Mouse (Mus musculus) left cerebral cortex, postnatal 36 days (tissue): ENCODE results near the gene Dera. TPM values are rescaled to one million over a fixed set of nuclear protein-coding genes. Genes with fewer than 3 reads are reported as not detected.

Experiments
- DNase-seq, 2 experiments: peaks; one replicate each; pipeline ENCODE4 v3.0.0; 2021 to 2022; ENCODE audit warnings: low spot score in 2 of 2, mixed read lengths in 1 of 2
- intact Hi-C: fragments of 180-260 bp; cut with DNase I; formaldehyde crosslinking; loops from one replicate; pipeline ENCODE4 v1.15.1; 2025
- total RNA-seq, 2 experiments: library from RNA; stranded (reverse); gene quantifications; 2 replicates each; pipeline ENCODE4 v1.2.3; 2021

Dera gene
- total RNA-seq, 2 experiments from 2014 or later = 3.6 to 4.4 TPM

DNA sequence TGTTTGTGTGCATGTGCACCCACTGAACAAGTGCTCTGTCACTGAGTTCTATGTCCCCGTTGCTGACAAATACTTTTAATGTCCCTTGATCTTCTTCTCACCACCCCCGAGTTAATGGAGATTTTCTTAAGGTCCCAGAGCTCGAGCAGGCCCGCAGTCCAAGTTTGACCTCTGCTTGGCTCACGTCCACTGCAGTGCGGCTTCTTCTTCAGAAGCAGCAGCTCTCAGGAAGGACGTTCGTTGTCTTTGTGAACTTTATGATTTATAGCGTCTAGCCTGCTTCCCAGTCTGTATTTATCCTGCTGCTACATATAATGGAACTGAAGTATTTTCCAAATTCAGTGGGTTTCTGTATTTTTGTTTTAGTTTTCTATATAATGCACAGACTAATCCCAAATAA, 44.9 kb downstream of the Dera start:
- no peak for DNase-seq
- intact Hi-C loops = no loop called here

DNA sequence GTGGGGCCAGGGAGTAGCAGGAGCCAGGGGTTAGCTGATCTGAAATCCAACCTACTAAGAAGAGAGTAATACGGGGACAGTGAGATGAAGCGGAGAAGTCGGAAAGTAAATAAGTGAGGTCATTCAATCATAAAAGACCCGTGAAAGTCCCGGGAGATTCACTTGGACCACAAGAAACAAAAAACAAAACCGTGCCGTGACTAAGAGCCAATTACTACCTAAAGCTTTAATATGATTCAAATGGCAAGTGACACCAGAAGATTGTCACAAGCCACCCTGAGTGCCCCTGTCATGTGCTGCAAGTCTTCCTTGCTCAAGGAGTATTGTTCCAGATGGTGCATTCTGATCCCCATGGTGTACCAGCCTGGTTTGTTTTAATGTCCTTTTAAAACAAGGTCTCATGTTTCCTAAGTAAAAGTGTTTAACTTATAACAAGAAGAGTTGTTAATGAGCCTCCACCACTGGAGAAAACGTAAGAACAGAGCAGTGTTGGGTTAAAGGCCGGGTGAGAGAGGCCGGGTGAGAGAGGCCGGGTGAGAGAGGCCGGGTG, 49.2 kb downstream of the Dera start:
- DNase-seq = no peak
- intact Hi-C loops = loop anchor here (10.0 kb wide), 1 partner anchor 141 kb away; no protein-coding TSS in a partner anchor

DNA sequence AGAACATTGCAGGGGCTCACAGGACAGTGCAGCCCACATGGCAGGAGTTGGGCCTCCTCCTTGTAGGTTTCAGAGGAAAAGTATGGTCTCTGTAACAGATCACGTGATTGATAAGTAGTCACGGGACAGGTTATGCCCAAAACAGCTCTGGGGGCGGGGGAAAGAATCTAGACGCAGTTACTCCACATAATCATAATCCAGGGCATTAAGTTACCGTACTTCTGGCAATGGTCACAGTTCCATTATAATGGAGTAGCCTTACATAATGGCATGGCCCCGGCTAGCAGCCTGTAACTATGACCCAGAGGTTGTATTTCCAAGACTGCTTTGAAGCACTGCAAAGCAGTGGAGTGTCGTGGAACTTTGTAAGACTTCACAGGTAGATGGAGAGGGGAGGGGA, 49.8 kb downstream of the Dera start:
- intact Hi-C loops = loop anchor here (10.0 kb wide), 1 partner anchor 141 kb away; no protein-coding TSS in a partner anchor
- DNase-seq = no peak

DNA sequence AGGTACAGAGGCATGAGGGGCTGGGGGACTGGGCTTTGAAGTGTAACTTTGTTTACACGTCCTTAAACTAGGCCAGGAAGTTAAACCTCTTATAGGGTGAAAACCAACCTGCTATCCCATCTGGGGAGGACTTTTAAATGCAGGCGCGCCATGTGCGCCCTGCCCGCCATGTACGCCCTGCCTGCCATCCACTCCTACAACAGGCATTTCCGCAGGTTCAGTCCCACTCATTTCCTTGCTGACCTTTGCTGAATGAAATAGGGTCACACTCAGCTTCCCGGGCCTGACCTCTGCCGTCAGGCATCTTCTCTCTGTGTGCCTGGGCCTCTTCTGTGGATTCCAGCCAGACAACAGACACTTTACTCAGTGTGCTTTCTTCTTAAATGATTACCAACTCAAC, 50.3 kb downstream of the Dera start:
- intact Hi-C loops = loop anchor here (10.0 kb wide), 1 partner anchor 140 kb away; no protein-coding TSS in a partner anchor
- no peak for DNase-seq

DNA sequence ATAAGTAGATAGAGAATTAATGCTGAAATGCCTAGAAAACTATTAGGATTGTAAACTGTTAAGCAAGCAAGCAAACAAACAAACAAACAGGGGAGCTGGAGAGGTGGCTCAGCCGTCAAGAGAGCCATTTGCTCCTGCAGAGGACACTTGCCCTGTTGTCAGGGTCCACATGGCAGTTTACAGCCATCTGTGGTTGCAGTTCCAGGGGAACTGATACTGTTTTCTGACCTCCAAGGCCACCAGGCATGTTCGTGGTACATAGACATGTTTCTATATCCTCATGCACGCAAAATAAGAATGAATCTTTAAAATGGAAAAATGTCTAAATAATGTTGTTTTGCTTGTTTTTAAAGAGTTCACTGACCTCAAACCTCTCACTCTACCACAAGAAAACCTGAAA, 52.0 kb downstream of the Dera start:
- no peak for DNase-seq
- intact Hi-C loops = loop anchor here (10.0 kb wide), 1 partner anchor 138 kb away; no protein-coding TSS in a partner anchor

DNA sequence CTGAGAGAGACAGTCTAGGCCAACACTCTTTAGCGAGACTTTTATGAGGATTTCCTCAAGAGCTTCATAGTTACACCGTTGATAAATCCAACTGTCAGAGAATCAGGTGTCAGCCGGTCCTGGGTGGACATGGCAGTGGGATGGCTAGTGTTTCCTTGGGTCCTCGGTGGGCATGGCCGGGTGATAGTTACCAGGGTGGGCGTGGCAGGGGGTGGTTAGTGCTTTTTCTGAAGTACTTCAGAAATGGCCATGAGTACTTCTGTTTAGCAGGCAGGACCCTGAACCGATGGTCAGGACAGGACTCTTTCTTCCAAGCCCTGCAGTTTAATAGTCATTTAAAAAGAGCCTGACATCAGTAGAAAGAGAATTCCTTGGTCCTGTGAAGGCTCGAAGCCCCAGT, 52.5 kb downstream of the Dera start:
- no peak for DNase-seq
- intact Hi-C loops = loop anchor here (10.0 kb wide), 1 partner anchor 138 kb away; no protein-coding TSS in a partner anchor

DNA sequence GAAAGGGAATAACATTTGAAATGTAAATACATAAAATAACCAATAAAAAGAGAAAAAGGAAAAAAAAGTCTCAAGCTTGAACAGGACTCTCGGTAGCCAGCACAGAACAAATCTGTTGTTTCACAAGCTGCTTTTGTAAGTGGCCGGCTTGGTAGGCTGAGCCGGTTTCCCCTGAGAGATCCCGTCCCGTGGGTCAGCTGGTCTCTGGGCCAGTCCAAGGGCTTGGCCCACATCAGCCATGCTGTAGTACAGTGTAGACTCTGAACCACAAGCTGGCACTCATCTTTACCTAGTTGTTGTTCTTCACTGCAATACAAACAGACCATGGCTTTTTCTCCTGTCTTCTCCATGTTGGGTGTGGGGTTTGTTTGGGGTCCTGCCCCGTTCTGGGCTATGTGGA, 53.0 kb downstream of the Dera start:
- no peak for DNase-seq
- intact Hi-C loops = loop anchor here (10.0 kb wide), 1 partner anchor 138 kb away; no protein-coding TSS in a partner anchor

DNA sequence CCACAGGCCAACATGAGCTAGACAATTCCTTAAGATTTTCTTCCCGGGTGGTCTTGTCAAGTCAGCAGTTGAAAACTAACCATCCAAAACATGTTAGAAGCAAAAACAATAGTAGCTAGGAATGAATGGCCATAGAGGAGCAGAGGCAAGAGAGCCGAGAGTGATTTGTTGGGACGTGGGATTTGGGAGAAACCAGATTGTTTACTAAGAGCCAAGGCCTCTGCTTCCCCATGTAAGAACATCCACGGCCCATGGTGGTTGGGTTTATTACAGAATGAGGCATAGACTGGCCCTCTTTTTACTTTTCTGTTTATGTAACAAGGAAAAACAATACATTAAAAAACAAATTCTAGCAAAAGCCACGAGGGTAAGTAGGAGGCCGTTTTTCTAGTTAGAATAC, 54.4 kb downstream of the Dera start:
- no peak for DNase-seq
- intact Hi-C loops = loop anchor here (10.0 kb wide), 1 partner anchor 136 kb away; no protein-coding TSS in a partner anchor

DNA sequence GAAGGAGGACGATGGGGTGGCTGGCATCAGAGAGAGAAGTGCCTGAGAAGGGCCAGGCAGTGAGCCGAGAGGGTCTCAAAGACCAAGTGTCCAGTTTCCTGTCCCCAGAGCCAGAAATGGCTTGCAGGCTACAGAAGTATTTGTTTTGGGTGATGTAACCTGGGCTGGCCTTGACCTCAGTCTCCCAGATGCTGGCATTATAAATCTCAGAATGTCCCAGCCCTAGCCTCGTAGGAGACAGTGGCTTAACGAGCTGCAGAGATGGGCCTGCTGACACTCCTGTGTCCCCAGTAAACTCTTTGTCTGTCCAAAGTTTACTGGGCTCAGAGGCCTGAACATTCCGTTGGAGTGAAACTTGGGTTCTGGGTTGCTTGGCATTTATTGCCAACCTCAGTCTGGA, 55.8 kb downstream of the Dera start:
- DNase-seq = no peak
- intact Hi-C loops = no loop called here

DNA sequence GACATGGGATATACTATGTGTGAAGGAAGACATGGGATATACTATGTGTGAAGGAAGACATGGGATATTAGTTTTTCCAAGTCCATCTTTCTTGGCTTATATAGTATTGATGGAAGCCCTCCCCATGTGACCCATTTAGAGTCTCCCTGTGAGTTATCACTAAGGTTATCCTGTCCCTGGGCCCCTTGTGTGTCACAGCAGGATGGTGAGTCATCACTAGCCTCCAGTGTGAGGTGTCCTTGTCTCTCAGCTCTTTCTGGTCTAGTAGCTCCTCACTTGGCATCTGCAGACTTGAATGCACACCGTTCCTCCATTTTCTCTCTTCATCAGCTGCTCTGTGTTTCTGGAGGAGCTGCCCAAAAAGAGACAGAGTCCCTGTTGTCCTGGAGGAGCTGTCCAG, 59.7 kb downstream of the Dera start:
- intact Hi-C loops = no loop called here
- no peak for DNase-seq

DNA sequence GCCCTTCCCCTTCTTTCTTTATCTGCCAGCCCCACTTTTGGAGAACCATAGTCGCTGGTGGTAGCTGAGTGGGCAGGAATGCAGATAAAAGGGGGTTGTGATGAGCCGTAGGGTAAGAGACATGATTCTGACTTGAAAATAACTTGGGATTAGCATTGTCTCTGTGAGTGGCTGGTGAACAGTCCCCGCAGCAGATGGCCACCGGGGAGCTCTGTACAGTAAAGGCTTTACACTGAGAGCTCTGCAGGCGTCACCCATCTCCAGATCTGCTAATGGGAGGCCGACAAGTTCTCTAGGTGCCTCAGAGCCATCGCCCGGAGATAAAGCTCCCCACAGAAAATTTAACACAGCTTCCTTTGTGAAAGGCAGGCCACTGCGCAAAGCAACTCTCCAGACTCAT, 62.2 kb downstream of the Dera start:
- DNase-seq = peak; percentile 12 to 22
- intact Hi-C loops = no loop called here

DNA sequence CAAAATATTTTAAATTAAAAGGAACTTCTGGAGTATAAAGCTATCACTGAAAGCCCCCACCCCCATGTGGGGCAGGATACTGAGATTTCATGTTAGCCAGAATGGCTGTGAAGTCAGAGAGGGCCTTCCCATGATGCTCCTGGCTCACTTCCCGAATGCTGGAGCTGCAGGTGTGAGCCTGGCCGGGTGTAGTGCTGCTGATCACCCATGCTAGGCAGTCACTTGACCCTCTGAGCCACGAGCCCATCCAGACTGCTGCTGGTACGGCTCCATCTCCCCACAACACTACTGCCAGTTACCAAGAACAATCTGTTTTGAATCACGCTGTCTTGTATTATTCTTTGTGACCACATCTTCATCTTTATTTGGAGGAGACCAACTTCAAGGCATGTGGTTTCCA, 68.2 kb downstream of the Dera start:
- DNase-seq = no peak
- intact Hi-C loops = no loop called here

DNA sequence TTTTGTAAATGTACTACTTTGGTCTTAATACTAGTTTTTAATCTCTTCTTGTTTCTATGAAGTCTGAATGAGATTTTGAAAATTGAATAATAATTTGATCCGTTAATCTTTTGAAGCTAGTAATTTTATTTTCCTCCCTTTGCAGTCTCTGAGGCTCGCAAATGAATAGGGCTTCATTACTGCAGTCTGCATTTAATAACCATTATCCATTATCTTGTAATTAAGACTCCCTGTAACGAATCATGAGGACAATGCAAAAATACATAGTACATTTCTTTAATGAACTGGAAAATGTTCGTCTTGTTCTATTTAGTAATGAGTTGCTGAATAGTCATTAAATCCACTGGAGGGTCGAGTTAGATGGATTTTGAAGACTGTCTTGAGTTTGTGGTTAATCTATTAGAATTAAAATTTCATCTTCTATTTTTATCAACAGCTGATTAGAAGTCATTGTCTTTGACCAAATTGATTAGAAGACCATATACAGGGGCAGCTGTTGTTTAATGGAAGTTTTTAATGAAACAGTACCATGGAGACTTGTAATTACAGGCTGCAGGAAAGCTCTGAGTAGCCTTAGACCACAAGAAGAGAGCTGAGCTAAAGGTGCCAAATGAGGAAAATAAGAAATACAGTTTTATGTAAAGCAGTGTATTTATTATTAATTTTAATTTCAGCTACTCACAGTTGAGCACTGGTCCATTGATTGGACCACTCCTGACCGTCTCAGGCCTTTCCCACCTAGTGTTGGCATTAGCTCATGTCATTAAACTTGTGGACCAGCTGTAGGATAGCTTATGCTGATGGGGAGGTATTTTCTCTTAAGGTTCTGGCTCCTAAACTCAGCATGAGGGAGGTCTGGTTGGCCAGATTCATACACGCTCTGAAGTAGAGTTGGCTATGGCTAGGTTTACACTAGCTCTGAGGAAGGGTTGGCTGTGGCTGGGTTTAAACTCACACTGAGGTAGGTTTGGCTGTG, 70.0 kb downstream of the Dera start:
- intact Hi-C loops = no loop called here

DNA sequence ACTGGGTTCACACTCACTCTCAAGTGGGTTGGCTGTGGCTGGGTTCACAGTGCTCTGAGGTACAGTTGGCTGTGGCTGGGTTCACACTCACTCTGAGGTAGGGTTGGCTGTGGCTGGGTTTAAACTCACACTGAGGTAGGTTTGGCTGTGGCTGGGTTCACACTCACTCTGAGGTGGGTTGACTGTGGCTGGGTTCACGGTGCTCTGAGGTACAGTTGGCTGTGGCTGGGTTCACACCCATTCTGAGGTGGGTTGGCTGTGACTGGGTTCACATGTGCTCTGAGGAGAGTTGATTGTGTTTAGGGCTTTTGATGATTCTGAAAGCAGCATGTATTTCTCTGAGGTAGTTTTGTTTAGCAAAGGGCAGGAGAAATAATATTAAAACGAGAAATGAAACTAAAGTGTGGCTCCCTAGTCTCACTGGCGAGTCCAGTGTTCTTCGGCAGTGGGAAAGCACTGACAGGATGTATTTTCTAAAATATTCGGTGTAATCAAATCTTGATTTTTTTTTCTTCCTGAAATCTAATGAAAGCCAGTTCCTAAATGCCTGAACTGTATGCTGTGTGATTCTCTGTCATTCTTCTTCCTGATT, 70.8 kb downstream of the Dera start:
- DNase-seq = no peak
- intact Hi-C loops = no loop called here

More for the DNA sequence above, 70.0 kb downstream of the Dera start:
- no peak for DNase-seq

DNA sequence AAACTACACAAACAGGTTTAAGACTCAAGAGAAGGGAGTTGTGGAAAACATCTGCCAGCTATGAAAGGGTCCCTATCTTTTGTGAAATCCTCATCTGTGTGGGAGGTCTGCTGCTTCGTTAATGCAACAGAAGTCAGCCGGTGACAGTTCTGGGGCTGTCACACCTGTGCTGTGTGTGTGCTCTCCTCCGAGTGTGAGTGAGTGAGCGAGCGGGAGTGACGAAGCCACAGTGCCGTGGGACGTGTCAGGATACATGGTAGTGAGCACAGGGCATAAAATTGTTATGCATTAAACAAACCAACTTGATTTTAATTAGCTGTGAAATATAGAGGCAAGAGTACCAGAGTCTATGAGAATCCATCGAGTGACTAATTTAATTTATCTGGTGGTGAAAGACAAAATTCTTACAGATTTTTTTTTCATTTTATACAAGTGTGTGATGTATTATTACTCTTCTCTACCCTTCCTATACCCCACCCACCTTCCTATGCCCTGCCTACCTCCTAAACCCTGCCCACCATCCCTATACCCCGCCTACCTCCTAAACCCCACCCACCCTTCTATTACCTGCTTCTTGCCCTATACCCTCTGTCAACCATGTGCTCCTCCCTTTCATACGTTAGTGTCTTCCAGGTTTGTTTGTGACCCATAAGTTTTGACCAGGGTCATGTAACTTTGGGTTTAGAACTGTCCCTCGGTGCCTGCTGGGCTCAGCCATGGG, 74.9 kb downstream of the Dera start:
- intact Hi-C loops = no loop called here
- DNase-seq = no peak

DNA sequence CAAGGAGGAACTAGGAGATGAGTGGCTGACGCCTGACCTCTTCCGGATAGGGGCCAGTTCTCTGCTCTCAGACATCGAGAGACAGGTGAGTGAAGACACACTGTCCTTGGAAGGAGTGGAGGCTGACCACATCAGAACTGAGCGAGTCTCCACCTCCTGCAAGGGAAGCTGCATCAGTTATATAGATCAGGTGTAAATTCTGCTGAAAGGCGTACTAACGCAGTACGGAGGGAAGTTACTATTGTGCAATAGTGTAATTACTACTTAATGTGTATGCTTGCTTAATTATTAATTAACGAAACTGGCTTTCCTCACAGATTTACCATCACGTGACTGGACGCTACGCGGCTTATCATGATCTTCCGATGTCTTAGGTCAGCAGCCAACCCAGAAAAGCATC, 82.5 kb downstream of the Dera start:
- DNase-seq = no peak
- intact Hi-C loops = no loop called here

DNA sequence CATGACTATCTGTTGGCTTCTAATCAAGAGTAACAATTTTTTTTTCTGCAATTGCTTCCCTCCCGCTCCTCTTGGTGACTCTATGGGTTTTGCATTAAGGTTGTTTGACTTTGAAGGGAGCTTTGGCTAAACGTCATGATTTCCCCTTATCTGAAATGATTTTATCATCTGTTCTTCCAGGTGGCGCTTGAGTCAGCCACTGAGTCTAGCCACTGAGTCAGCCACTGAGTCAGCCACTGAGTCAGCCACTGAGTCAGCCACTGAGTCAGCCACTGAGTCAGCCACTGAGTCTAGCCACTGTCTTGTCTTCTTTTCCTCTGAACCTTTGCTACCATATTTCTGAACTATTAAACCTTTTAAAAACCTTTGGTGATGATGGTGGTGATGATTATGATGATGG, 89.0 kb downstream of the Dera start:
- intact Hi-C loops = no loop called here
- DNase-seq = peak in 1 of 2 experiments; percentile 10

DNA sequence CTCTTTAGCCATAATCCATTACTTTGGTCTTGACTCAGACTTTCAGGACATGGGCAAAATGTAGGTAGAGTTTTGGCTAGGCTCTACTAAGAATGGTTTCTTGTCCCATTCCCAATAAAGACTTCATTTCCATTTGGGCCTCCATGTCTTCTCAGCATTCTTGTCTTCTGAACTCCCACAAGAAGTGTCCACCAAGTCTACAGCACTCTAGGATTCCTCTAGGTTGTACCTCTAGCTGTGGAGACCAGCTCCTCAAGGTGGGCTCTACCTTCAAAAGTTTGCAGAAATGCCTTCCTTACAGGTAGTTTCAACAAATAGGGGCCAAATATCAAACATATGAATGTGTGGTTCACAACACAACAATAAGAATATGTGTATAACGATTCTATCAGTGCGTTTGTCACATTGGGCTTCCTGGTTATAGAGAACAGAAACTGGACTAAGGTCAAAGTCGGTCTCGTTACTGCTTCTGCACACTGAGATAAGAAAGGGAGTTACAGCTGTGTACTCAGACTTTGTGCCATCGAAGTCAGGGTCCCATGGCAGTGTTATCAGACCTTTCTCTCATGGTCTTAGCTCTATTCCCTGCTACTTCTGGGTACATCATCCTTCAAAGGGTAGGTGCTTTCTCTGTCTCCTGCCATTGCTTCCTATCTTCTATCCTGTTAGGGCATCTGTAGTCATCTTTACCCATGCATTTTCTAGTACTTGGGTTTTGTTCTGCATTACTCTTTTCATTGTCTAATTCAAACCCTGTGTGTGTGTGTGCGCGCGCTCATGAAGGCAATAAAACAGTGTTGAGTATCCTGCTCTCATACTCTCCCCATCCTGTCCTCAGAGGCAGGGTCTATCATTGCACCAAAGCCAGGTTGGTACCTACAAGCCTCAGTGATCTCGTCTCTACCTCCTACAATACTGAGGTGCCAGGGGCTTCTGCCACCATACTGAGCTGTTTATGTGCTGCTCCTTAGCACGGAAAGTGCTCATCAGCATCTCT, 103.2 kb downstream of the Dera start:
- no peak for DNase-seq
- intact Hi-C loops = no loop called here
